Comparison of ENCODE assay signal across 8 mouse cellular contexts in genomic region chr15:3957982-3958381, GRCm38 (mm10). TPM values are rescaled to one million over a fixed set of nuclear protein-coding genes. Genes with fewer than 3 reads are reported as not detected.
DNase-seq lines count a peak whose midpoint lies in the region; ATAC-seq and TF ChIP-seq lines count a peak whose summit lies in the region.

No protein-coding gene starts in this region.

- no peak overlapping the region for H3K4me2 ChIP-seq in limb, embryonic 11.5 days (ENCODE audit: low read depth, severe bottlenecking)
- H3K4me2 ChIP-seq in midbrain, postnatal 0 days (ENCODE audit: low read depth, low read length, poor library complexity, severe bottlenecking): no peak overlapping the region

- intact Hi-C loops in gastrocnemius, postnatal 14 days (cut with DNase I; ENCODE audit: low total_unique reads): loop anchor here (5.0 kb wide), 1 partner anchor 84 kb away; no protein-coding TSS in a partner anchor

- no peaks in the 10 kb centered on the region for H3K79me2 ChIP-seq in MEL (ENCODE audit: control insufficient read depth, insufficient read depth, low read length, poor library complexity)

- ATAC-seq in limb, embryonic 11.5 days (ENCODE audit: insufficient number of reproducible peaks, low FRiP score, low TSS enrichment, low read depth): no peak
- ATAC-seq in midbrain, postnatal 0 days (ENCODE audit: low FRiP score): no peak
- ATAC-seq in erythroblast, adult 5-6 weeks (replicated peaks; ENCODE audit: low FRiP score, poor library complexity, severe bottlenecking): no peak

- H3K27me3 ChIP-seq in limb, embryonic 11.5 days (ENCODE audit: control insufficient read depth, insufficient read depth, low read length): no peaks in the 10 kb centered on the region
- H3K27me3 ChIP-seq in limb, embryonic 10.5 days (ENCODE audit: low read depth, poor library complexity, severe bottlenecking): no peaks in the 10 kb centered on the region
- no peaks in the 10 kb centered on the region; a peak in 1 of 4 replicates for H3K27me3 ChIP-seq in MEL (ENCODE audit: control insufficient read depth in 1 of 2, insufficient read depth in 2 of 2, low read length in 2 of 2)
- no peaks in the 10 kb centered on the region for H3K27me3 ChIP-seq in midbrain, postnatal 0 days (ENCODE audit: insufficient read depth, low read length)

- H3K4me1 ChIP-seq in limb, embryonic 11.5 days (ENCODE audit: control insufficient read depth, insufficient read depth, low read length): no peaks in the 10 kb centered on the region
- H3K4me1 ChIP-seq in limb, embryonic 10.5 days: no peaks in the 10 kb centered on the region
- no peaks in the 10 kb centered on the region for H3K4me1 ChIP-seq in MEL (ENCODE audit: control insufficient read depth in 1 of 2, insufficient read depth in 2 of 2, low read length in 2 of 2)
- H3K4me1 ChIP-seq in midbrain, postnatal 0 days (ENCODE audit: insufficient read depth, low read length): no peaks in the 10 kb centered on the region

- DNase-seq in limb, embryonic 11.5 days (ENCODE audit: low spot score): peak; percentile 55
- no peak for DNase-seq in limb, embryonic 10.5 days (ENCODE audit: low spot score)
- DNase-seq in MEL (ENCODE audit: low read depth, low spot score): peak; percentile 73
- DNase-seq in brain, adult 2 months (ENCODE audit: low read depth, low spot score): peak; percentile 74
- DNase-seq in gastrocnemius, postnatal 14 days: peak; percentile 23
- peak; percentile 17 to 59 for DNase-seq in layer of hippocampus, postnatal 25 days (ENCODE audit: extremely low spot score in 1 of 2, low spot score in 1 of 2)
- peak; percentile 55 for DNase-seq in midbrain, postnatal 0 days (ENCODE audit: low spot score)

- H3K9me3 ChIP-seq in limb, embryonic 11.5 days (ENCODE audit: control insufficient read depth, low read length): no peaks in the 10 kb centered on the region
- no peaks in the 10 kb centered on the region for H3K9me3 ChIP-seq in limb, embryonic 10.5 days (replicated peaks)
- no peaks in the 10 kb centered on the region for H3K9me3 ChIP-seq in MEL (replicated peaks; ENCODE audit: insufficient read depth, low read length)
- H3K9me3 ChIP-seq in midbrain, postnatal 0 days (ENCODE audit: low read length): no peaks in the 10 kb centered on the region

- TF ChIP-seq CTCF in MEL (IDR thresholded peaks at IDR 0.05 in 2 of 3, conservative IDR thresholded peaks at IDR 0.05 in 1 of 3; ENCODE audit: control insufficient read depth in 1 of 3, insufficient read depth in 1 of 3, low read depth in 2 of 3, low read length in 3 of 3, poor library complexity in 1 of 3, severe bottlenecking in 1 of 3): peak; percentile 34 to 82 (median 54)
- peak; percentile 74 for TF ChIP-seq CTCF in midbrain, postnatal 0 days (IDR thresholded peaks at IDR 0.05)

- H3K9ac ChIP-seq in limb, embryonic 11.5 days (ENCODE audit: low read length): no peak overlapping the region
- H3K9ac ChIP-seq in MEL (ENCODE audit: control insufficient read depth, low read depth, low read length, poor library complexity, severe bottlenecking): no peak overlapping the region
- H3K9ac ChIP-seq in midbrain, postnatal 0 days (replicated peaks; ENCODE audit: low read length, poor library complexity, severe bottlenecking): no peak overlapping the region

- TF ChIP-seq RAD21 in MEL (IDR thresholded peaks at IDR 0.05; ENCODE audit: low read depth, low read length): peak; percentile 92

- TF ChIP-seq EP300 in MEL (IDR thresholded peaks at IDR 0.05; ENCODE audit: low read depth in 1 of 2, low read length in 2 of 2): no peak

- no peaks in the 10 kb centered on the region; the same call in 1 of the 2 replicates for H3K36me3 ChIP-seq in limb, embryonic 11.5 days (ENCODE audit: control insufficient read depth, insufficient read depth, low read length)
- H3K36me3 ChIP-seq in limb, embryonic 10.5 days: no peaks in the 10 kb centered on the region
- H3K36me3 ChIP-seq in MEL (ENCODE audit: control insufficient read depth in 1 of 2, insufficient read depth in 2 of 2, low read length in 2 of 2): no peaks in the 10 kb centered on the region
- no peaks in the 10 kb centered on the region for H3K36me3 ChIP-seq in midbrain, postnatal 0 days (ENCODE audit: insufficient read depth, low read length)

- WGBS in limb, embryonic 11.5 days: 25% methylated on average over 4 of the region's 4 CpGs
- 28% methylated on average over 4 of the region's 4 CpGs for WGBS in limb, embryonic 10.5 days
- WGBS in midbrain, postnatal 0 days: 38% methylated on average over 4 of the region's 4 CpGs

- H3K27ac ChIP-seq in limb, embryonic 11.5 days (replicated peaks; ENCODE audit: low read depth, low read length): no peak overlapping the region
- H3K27ac ChIP-seq in limb, embryonic 10.5 days: no peak overlapping the region
- no peak overlapping the region for H3K27ac ChIP-seq in MEL (ENCODE audit: control insufficient read depth, low read depth, low read length)
- no peak overlapping the region for H3K27ac ChIP-seq in midbrain, postnatal 0 days (ENCODE audit: low read depth, low read length)

- no peak overlapping the region for H3K4me3 ChIP-seq in limb, embryonic 11.5 days (ENCODE audit: low read depth, low read length)
- no peak overlapping the region for H3K4me3 ChIP-seq in limb, embryonic 10.5 days
- no peak overlapping the region for H3K4me3 ChIP-seq in MEL (ENCODE audit: control insufficient read depth in 1 of 2, insufficient read depth in 1 of 2, low read depth in 2 of 2, low read length in 2 of 2)
- no peak overlapping the region for H3K4me3 ChIP-seq in midbrain, postnatal 0 days (ENCODE audit: low read depth, low read length)

- no peak for TF ChIP-seq POLR2A in MEL (IDR thresholded peaks at IDR 0.05; ENCODE audit: control insufficient read depth in 1 of 2, insufficient read depth in 1 of 2, low read depth in 1 of 2, low read length in 2 of 2, poor library complexity in 1 of 2)

TF ChIP-seq in MEL, 35 proteins besides CTCF, POLR2A, EP300 and RAD21:
- TF ChIP-seq CHD1 (IDR thresholded peaks at IDR 0.05; ENCODE audit: low read depth, low read length) (no peak), ZC3H11A (IDR thresholded peaks at IDR 0.05; ENCODE audit: low read depth, low read length) (peak; percentile 88), ZKSCAN1 (IDR thresholded peaks at IDR 0.05; ENCODE audit: low read depth, low read length) (no peak), E2F4 (IDR thresholded peaks at IDR 0.05; ENCODE audit: borderline replicate concordance, low read depth, low read length) (no peak), ZMIZ1 (IDR thresholded peaks at IDR 0.05; ENCODE audit: low read depth, low read length) (no peak), SMC3 (IDR thresholded peaks at IDR 0.05; ENCODE audit: low read depth, low read length) (peak; percentile 81)

RNA-seq across cellular contexts. Expression of gene Fbxo4, which starts 21.4 kb away (rescaled TPM):
- 4.7 and 6.2 TPM in 2 replicates for polyA plus RNA-seq in limb, embryonic 11.5 days (2014; fragmentation: Nextera tagmentation; extraction: Ambion mirVana)
- polyA plus RNA-seq in limb, embryonic 10.5 days (2016; fragmentation: Nextera tagmentation; extraction: Ambion mirVana): 3.2 and 3.4 TPM in 2 replicates
- total RNA-seq in MEL (2012; rRNA removed): 5.9 and 8.0 TPM in 2 replicates
- 1 to 10 TPM in 1 of 2 experiments, not detected in 1; 7.4 TPM for polyA plus RNA-seq in MEL (2012; ENCODE audit: insufficient read depth in 1 of 2, insufficient read length in 2 of 2, low read depth in 1 of 2, low replicate concordance in 2 of 2, missing spikeins in 1 of 2)
- total RNA-seq in gastrocnemius, postnatal 14 days (2021): 1 to 10 TPM; 5.0 to 5.1 TPM
- total RNA-seq in layer of hippocampus, postnatal 25 days (2021): 1 to 10 TPM; 6.7 to 8.9 TPM
- 11.4 and 14.3 TPM in 2 replicates for total RNA-seq in midbrain, postnatal 0 days (2014; rRNA removed)
- 9.4 and 9.8 TPM in 2 replicates for polyA plus RNA-seq in midbrain, postnatal 0 days (2015; fragmentation: Nextera tagmentation; extraction: Ambion mirVana)
- total RNA-seq in erythroblast, adult 5-6 weeks (2015; ENCODE audit: low replicate concordance): 1.7 and 7.5 TPM in 2 replicates
- total RNA-seq in erythroblast, adult 5-6 weeks (2017; ENCODE audit: low replicate concordance): 0.56 and 6.5 TPM in 2 replicates

RNA-seq across cellular contexts. Expression of gene AW549877, which starts 37.6 kb away (rescaled TPM):
- 37.5 and 47.0 TPM in 2 replicates for polyA plus RNA-seq in limb, embryonic 11.5 days (2014; fragmentation: Nextera tagmentation; extraction: Ambion mirVana)
- polyA plus RNA-seq in limb, embryonic 10.5 days (2016; fragmentation: Nextera tagmentation; extraction: Ambion mirVana): 26.5 and 32.8 TPM in 2 replicates
- total RNA-seq in MEL (2012; rRNA removed): 4.2 and 5.0 TPM in 2 replicates
- 10 to 100 TPM in 1 of 2 experiments, not detected in 1; 13.5 TPM for polyA plus RNA-seq in MEL (2012; ENCODE audit: insufficient read depth in 1 of 2, insufficient read length in 2 of 2, low read depth in 1 of 2, low replicate concordance in 2 of 2, missing spikeins in 1 of 2)
- total RNA-seq in gastrocnemius, postnatal 14 days (2021): 10 to 100 TPM; 11.0 to 13.2 TPM
- total RNA-seq in layer of hippocampus, postnatal 25 days (2021): 10 to 100 TPM; 41.1 to 45.1 TPM
- 36.9 and 38.3 TPM in 2 replicates for total RNA-seq in midbrain, postnatal 0 days (2014; rRNA removed)
- 25.4 and 27.7 TPM in 2 replicates for polyA plus RNA-seq in midbrain, postnatal 0 days (2015; fragmentation: Nextera tagmentation; extraction: Ambion mirVana)
- 20.7 and 25.7 TPM in 2 replicates for total RNA-seq in erythroblast, adult 5-6 weeks (2015; ENCODE audit: low replicate concordance)
- total RNA-seq in erythroblast, adult 5-6 weeks (2017; ENCODE audit: low replicate concordance): 8.4 and 9.2 TPM in 2 replicates
